Mouse (Mus musculus) G1E (cell line): Measurements from ENCODE around the gene Sf1.

Experiments used
- CTCF ChIP-seq: IDR thresholded peaks from 2 replicates; pipeline ENCODE4 v1.5.1; 2012; ENCODE audit warnings: low read depth, low read length, inconsistent platforms, mixed read lengths
- GATA1 ChIP-seq: IDR thresholded peaks from 2 replicates; pipeline ENCODE4 v1.6.1; 2012; ENCODE audit warnings: borderline replicate concordance, low read length, inconsistent platforms, mixed read lengths
- GATA2 ChIP-seq: IDR thresholded peaks from 2 replicates; pipeline ENCODE4 v1.6.1; 2012; ENCODE audit warnings: low read depth, low read length, inconsistent platforms, borderline replicate concordance
- POLR2AphosphoS5 ChIP-seq: IDR thresholded peaks from 2 replicates; pipeline ENCODE4 v1.6.1; 2012; ENCODE audit warnings: low read depth, low read length, inconsistent platforms; ENCODE audit not compliant: insufficient replicate concordance
- TAL1 ChIP-seq: conservative IDR thresholded peaks from 2 replicates; pipeline ENCODE4 v1.6.1; 2012; ENCODE audit warnings: low read depth, low read length, inconsistent platforms, mixed read lengths

DNA sequence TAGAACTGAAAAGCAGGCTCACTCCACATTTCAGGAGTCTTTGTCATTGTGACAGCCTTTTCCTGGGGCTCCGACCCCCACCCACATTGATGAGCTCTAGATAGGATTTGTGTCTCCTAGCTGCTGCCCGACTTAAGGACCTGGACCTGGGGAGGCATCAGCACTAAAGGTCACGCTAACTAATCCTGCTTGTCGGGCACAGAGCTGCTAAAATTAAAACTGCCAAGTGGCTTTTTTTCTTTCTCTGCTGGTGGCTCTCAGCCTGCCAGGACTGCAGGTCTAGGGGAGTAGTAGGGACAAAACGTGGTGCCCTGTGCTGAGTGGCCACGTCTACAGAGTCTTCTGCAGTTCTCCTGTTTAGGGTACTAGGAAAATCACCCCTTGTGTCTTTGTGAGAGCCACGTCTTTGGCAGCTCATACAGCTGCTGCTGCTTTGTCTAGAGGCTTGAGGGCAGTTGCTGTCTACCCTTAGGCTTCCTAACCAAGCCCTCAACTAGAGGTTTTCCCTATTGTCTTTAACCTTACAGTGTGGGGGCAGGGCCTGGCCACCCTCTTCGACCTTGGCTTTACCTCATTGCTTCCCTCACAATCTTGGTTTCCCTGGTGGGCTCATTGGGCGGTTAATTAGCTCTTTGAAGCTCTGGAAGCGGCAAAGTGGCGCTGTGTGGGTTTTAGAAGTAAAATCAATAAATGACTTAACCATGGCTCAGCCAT is 14.0 kb downstream of the Sf1 start:
- no peak for TF ChIP-seq CTCF
- TF ChIP-seq GATA2, result no peak
- TF ChIP-seq TAL1, result no peak
- TF ChIP-seq POLR2AphosphoS5, result no peak
- TF ChIP-seq GATA1, result no peak
